Mouse (Mus musculus) heart, embryonic 13.5 days (tissue): Measurements from ENCODE around the gene Gm5244. TPM values are rescaled to one million over a fixed set of nuclear protein-coding genes. Genes with fewer than 3 reads are reported as not detected.

Experiments
- ATAC-seq: fragments of 200-750 bp; cut with Nextera tagmentation; 2 replicates; pipeline ENCODE4 v1.8.0; 2017; ENCODE audit warnings: moderate TSS enrichment; ENCODE audit not compliant: insufficient number of reproducible peaks, low FRiP score, low TSS enrichment; ENCODE audit errors: extremely low read depth
- H3K27ac ChIP-seq: fragments of 300-500 bp; sonication (generic); replicated peaks from 2 replicates; pipeline ENCODE4 v1.5.1; 2015; ENCODE audit warnings: moderate library complexity, mild to moderate bottlenecking, inconsistent platforms
- H3K27me3 ChIP-seq: fragments of 300-500 bp; sonication (generic); replicated peaks from 2 replicates; pipeline ENCODE4 v1.6.1; 2015; ENCODE audit warnings: mild to moderate bottlenecking, inconsistent platforms
- H3K36me3 ChIP-seq: fragments of 300-500 bp; sonication (generic); 2 replicates; pipeline ENCODE4 v1.6.1; 2015; ENCODE audit warnings: mild to moderate bottlenecking, inconsistent platforms
- H3K4me1 ChIP-seq: fragments of 300-500 bp; sonication (generic); 2 replicates; pipeline ENCODE4 v1.6.1; 2015; ENCODE audit warnings: inconsistent platforms
- H3K4me2 ChIP-seq: fragments of 300-500 bp; sonication (generic); 2 replicates; pipeline ENCODE4 v1.6.1; 2015; ENCODE audit warnings: inconsistent platforms, mild to moderate bottlenecking, moderate library complexity
- H3K4me3 ChIP-seq: fragments of 300-500 bp; sonication (generic); 2 replicates; pipeline ENCODE4 v1.5.1; 2015; ENCODE audit warnings: moderate library complexity, mild to moderate bottlenecking, inconsistent platforms
- H3K9ac ChIP-seq: fragments of 300-500 bp; sonication (generic); 2 replicates; pipeline ENCODE4 v1.6.1; 2015; ENCODE audit warnings: inconsistent platforms, mild to moderate bottlenecking, moderate library complexity
- H3K9me3 ChIP-seq: fragments of 300-500 bp; sonication (generic); 2 replicates; pipeline ENCODE4 v1.6.1; 2016; ENCODE audit warnings: inconsistent platforms
- WGBS: fragments of 180-500 bp; shearing (Covaris S2); methylation state at CpG from one replicate; pipeline ENCODE4 v1.1.7; 2015; ENCODE audit warnings: mixed read lengths; 5-methylcytosine and 5-hydroxymethylcytosine counted together
- polyA plus RNA-seq: library from polyadenylated mRNA; unstranded; fragments of >200 nt; fragmentation: Nextera tagmentation; extraction: Ambion mirVana; gene quantifications from 2 replicates; pipeline ENCODE4 v1.2.1, GENCODE M21; 2015

The Gm5244 gene
- polyA plus RNA-seq, 1 experiment from 2014 or later, result not detected

- Histone ChIP-seq H3K27ac (no peak overlapping the region), H3K9me3 (no peaks in the 10 kb centered on the region), H3K4me2 (no peak overlapping the region), H3K4me1 (no peaks in the 10 kb centered on the region), H3K36me3 (no peaks in the 10 kb centered on the region), H3K27me3 (no peaks in the 10 kb centered on the region), H3K9ac (no peak overlapping the region), H3K4me3 (no peak overlapping the region)
- no peak for ATAC-seq
- WGBS, result 79% methylated on average over 1 of the region's 1 CpGs
Observed at GRCm38 (mm10) chr19:12818507-12818906, 28.0 kb upstream of the Gm5244 start.

DNA sequence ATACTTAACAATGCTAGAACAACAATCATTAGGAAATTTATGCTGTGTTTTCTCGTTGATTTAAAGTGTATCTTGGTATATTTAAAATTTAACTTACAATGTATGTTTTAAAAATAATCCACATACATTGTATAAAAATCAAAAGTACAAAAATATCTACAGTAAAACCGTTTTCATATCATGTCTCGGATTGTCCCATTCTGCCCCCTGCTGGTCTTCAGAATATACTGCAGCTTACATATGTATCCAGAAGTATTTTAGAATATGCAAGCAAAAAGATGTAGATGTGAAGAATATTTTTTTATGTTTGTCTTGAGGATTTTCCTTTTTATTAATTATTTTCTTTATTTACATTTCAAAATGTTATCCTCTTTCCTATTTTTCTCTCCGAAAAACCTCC is 26.1 kb upstream of the Gm5244 start:
- Histone ChIP-seq H3K27ac (no peak overlapping the region), H3K27me3 (no peaks in the 10 kb centered on the region), H3K4me1 (no peaks in the 10 kb centered on the region), H3K36me3 (no peaks in the 10 kb centered on the region), H3K4me2 (no peak overlapping the region), H3K4me3 (no peak overlapping the region), H3K9me3 (no peaks in the 10 kb centered on the region), H3K9ac (no peak overlapping the region)
- WGBS, result 25% methylated on average over 4 of the region's 4 CpGs
- ATAC-seq, result no peak

- no peak overlapping the region for H3K27ac ChIP-seq
- ATAC-seq, result no peak
- H3K4me2 ChIP-seq, result no peak overlapping the region
- no peaks in the 10 kb centered on the region for H3K4me1 ChIP-seq
- no peaks in the 10 kb centered on the region for H3K36me3 ChIP-seq
- no peaks in the 10 kb centered on the region for H3K27me3 ChIP-seq
- WGBS, result 63% methylated on average over 4 of the region's 4 CpGs
- H3K9ac ChIP-seq, result no peak overlapping the region
- H3K4me3 ChIP-seq, result no peak overlapping the region
- H3K9me3 ChIP-seq, result no peaks in the 10 kb centered on the region
Observed at GRCm38 (mm10) chr19:12824549-12824948, 21.9 kb upstream of the Gm5244 start.

- no peak overlapping the region for H3K27ac ChIP-seq
- WGBS, result 65% methylated on average over 2 of the region's 2 CpGs
- H3K4me3 ChIP-seq, result no peak overlapping the region
- no peak overlapping the region for H3K4me2 ChIP-seq
- ATAC-seq, result no peak
- no peaks in the 10 kb centered on the region for H3K27me3 ChIP-seq
- H3K9me3 ChIP-seq, result no peaks in the 10 kb centered on the region
- no peak overlapping the region for H3K9ac ChIP-seq
- no peaks in the 10 kb centered on the region for H3K36me3 ChIP-seq
- no peaks in the 10 kb centered on the region for H3K4me1 ChIP-seq
Observed at GRCm38 (mm10) chr19:12830823-12831430, 15.6 kb upstream of the Gm5244 start.

GRCm38 (mm10) chr19:12831559-12831958 is 14.9 kb upstream of the Gm5244 start:
- Histone ChIP-seq H3K9ac (no peak overlapping the region), H3K27me3 (no peaks in the 10 kb centered on the region), H3K4me1 (no peaks in the 10 kb centered on the region), H3K4me3 (no peak overlapping the region), H3K36me3 (no peaks in the 10 kb centered on the region), H3K4me2 (no peak overlapping the region), H3K9me3 (no peaks in the 10 kb centered on the region), H3K27ac (no peak overlapping the region)
- ATAC-seq, result no peak
- 57% methylated on average over 1 of the region's 1 CpGs for WGBS

- Histone ChIP-seq H3K9me3 (no peaks in the 10 kb centered on the region), H3K27ac (no peak overlapping the region), H3K9ac (no peak overlapping the region), H3K27me3 (no peaks in the 10 kb centered on the region), H3K36me3 (no peaks in the 10 kb centered on the region), H3K4me1 (no peaks in the 10 kb centered on the region), H3K4me3 (no peak overlapping the region), H3K4me2 (no peak overlapping the region)
- ATAC-seq, result no peak
- 63% methylated on average over 3 of the region's 3 CpGs for WGBS
Observed at GRCm38 (mm10) chr19:12833625-12834024, 12.9 kb upstream of the Gm5244 start.

GRCm38 (mm10) chr19:12838507-12838906 is 8.0 kb upstream of the Gm5244 start:
- Histone ChIP-seq H3K4me2 (no peak overlapping the region), H3K27ac (no peak overlapping the region), H3K4me3 (no peak overlapping the region), H3K4me1 (no peaks in the 10 kb centered on the region), H3K9ac (no peak overlapping the region), H3K9me3 (no peaks in the 10 kb centered on the region), H3K36me3 (no peaks in the 10 kb centered on the region), H3K27me3 (no peaks in the 10 kb centered on the region)
- no peak for ATAC-seq
- 76% methylated on average over 1 of the region's 1 CpGs for WGBS

DNA sequence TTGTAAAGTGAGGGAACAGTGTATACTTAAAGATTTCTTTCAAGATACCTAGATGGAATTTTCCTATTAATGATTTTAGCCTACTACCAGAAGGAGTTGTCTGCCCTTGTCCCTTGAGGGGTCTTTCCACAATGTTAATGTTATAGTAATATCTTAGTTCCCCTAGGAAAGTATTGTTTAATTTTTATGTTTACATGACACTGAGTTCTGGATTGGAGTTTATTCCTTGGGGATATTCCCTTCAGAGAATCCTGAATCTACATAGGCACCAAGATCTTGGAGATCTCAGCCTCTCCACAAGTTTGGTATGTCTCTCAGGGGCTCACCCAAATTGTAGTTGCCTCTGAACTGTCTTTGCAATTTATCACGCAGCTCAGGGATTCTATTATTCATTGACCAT is 10.5 kb downstream of the Gm5244 start, which contains the start of gene Olfr1444:
Gene Olfr1444 (plus strand): TSS at position 301 of the 400 bp plus-strand sequence.
- Histone ChIP-seq H3K36me3 (no peaks in the 10 kb centered on the region), H3K4me2 (no peak within 1 kb of the TSS), H3K4me1 (no peaks in the 10 kb centered on the region), H3K27ac (no peak within 1 kb of the TSS), H3K9me3 (no peaks in the 10 kb centered on the region), H3K9ac (no peak within 1 kb of the TSS), H3K27me3 (no peaks in the 10 kb centered on the region), H3K4me3 (no peak within 1 kb of the TSS)
- 52% methylated on average over 1 of the region's 1 CpGs for WGBS
- no peak for ATAC-seq

- Histone ChIP-seq H3K27ac (no peak within 1 kb of the TSS), H3K4me1 (no peaks in the 10 kb centered on the region), H3K4me2 (no peak within 1 kb of the TSS), H3K9ac (no peak within 1 kb of the TSS), H3K27me3 (no peaks in the 10 kb centered on the region), H3K4me3 (no peak within 1 kb of the TSS), H3K9me3 (no peaks in the 10 kb centered on the region), H3K36me3 (no peaks in the 10 kb centered on the region)
- ATAC-seq, result no peak
- whole genome bisulfite sequencing, result 76% methylated on average over 2 of the region's 2 CpGs
Observed at GRCm38 (mm10) chr19:12883555-12883954, 37.1 kb downstream of the Gm5244 start, which contains the start of gene Olfr1445. Gene Olfr1445 (plus strand): TSS chr19:12883855.

- Histone ChIP-seq H3K4me2 (no peak within 1 kb of the TSS), H3K9ac (no peak within 1 kb of the TSS), H3K4me3 (no peak within 1 kb of the TSS), H3K4me1 (no peaks in the 10 kb centered on the region), H3K36me3 (no peaks in the 10 kb centered on the region), H3K27ac (no peak within 1 kb of the TSS), H3K9me3 (no peaks in the 10 kb centered on the region), H3K27me3 (no peaks in the 10 kb centered on the region)
- WGBS, result 76% methylated on average over 1 of the region's 1 CpGs
- ATAC-seq, result no peak
Observed at GRCm38 (mm10) chr19:12893424-12893823, 46.9 kb downstream of the Gm5244 start, which contains the start of gene Olfr1446. Gene Olfr1446 (minus strand): TSS chr19:12893524.
